Mouse (Mus musculus): ENCODE results near the gene Abracl. TPM values are rescaled to one million over a fixed set of nuclear protein-coding genes. Genes with fewer than 3 reads are reported as not detected.

Gene Abracl
- polyA plus RNA-seq, 1 experiment from 2014 or later: 163 TPM

DNA sequence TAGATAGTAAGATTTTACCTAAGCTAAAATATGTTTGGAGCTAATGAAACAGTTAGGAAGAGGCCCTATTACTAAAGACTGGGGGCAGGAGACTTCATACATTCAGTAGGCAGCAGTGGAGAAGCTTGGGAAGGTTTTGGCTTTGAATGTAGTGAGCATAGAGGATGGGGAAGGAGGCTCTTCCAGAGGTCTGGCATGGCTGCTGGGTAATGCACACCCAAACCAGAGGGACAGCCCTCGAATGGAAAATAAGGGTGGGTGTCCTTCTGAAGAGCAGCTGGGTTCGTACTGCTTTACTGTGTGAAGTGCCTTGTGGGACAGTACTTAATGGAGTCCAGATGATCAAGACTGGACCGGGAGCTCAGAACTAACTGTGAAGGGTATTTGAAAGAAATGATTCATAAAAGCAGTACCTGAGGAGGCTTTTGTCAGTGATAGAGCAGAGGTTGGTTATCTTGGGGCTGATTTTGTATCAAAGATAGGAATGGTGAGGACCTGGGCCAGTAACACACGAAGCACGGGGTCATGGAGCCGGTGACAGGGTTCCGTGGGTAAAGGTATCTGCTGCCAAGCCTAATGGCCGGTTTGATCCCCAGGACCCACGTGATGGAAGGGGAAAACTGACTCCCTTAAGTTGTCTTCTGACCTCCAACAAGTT is 35.7 kb upstream of the Abracl start:
- Histone ChIP-seq H3K27me3 (ENCODE audit: low read depth, poor library complexity, severe bottlenecking) (no peaks in the 10 kb centered on the region), H3K4me1 (peaks cover 19% of the 10 kb centered on the region), H3K4me3 (no peak overlapping the region), H3K36me3 (no peaks in the 10 kb centered on the region), H3K27ac (no peak overlapping the region), H3K9me3 (replicated peaks) (no peaks in the 10 kb centered on the region)
- DNase-seq (ENCODE audit: low spot score): no peak
- 85% methylated on average over 9 of the region's 9 CpGs for WGBS

DNA sequence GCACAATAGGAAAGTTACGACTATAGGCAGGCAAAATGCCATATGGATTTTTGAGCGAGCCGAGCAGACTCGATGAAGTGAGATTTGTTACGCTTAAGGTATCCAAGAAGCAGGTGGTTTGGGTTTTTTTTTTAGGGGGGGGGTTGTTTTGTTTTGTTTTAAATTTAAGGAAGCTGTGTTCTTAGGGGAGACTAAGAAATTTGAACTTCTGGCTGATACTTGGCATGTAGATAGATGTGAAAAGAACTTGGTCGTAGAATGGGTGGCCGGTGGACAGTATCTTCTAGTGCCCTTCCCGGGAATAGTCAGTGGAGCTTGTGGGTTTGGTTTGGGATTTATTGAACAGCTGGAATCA is 33.3 kb upstream of the Abracl start:
- H3K9me3 ChIP-seq (replicated peaks): no peaks in the 10 kb centered on the region
- WGBS: 1% methylated on average over 8 of the region's 8 CpGs
- no peak for DNase-seq (ENCODE audit: low spot score)
- peak overlapping the region; percentile 99 for H3K4me3 ChIP-seq
- H3K27ac ChIP-seq: peak overlapping the region; percentile 96
- H3K4me1 ChIP-seq: peaks cover 19% of the 10 kb centered on the region
- no peaks in the 10 kb centered on the region for H3K36me3 ChIP-seq
- H3K27me3 ChIP-seq (ENCODE audit: low read depth, poor library complexity, severe bottlenecking): no peaks in the 10 kb centered on the region

DNA sequence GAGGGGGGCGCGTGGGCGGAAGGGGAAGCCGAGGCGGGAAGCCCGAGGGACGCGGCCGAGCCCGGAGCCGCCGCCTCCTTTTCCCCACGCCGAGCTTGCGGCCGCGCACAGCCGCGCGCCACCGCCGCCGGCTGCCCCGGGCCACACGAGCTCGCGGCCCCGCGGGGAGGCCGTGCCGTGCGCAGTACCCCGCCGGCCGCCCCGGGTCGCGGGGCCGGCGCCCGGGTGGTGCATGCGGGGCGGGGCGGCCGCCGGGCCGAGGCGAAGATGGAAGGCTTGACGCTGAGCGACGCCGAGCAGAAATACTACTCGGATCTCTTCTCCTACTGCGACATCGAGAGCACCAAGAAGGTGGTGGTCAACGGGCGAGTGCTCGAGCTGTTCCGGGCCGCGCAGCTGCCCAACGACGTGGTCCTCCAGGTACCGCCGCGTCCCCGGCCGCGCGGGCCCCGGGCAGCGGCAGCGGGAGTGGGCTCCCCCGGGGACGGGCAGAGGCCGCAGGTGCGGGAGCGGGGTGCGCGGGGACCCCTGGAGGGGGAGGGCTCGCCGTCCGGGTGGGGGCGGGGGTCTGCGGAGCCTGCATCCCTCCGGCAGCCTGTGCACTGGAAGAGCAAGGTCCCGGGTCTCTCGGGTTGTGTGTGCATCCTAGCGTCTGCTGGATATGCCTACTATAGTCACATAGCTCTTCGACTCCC is 32.8 kb upstream of the Abracl start, which contains the start of gene Reps1:
TSS of gene Reps1 (plus strand) at position 166 of the 695 bp plus-strand sequence.
- H3K9me3 ChIP-seq (replicated peaks): no peaks in the 10 kb centered on the region
- H3K27me3 ChIP-seq (ENCODE audit: low read depth, poor library complexity, severe bottlenecking): no peaks in the 10 kb centered on the region
- no peaks in the 10 kb centered on the region for H3K36me3 ChIP-seq
- H3K4me1 ChIP-seq: peaks cover 19% of the 10 kb centered on the region
- WGBS: 2% methylated on average over 79 of the region's 90 CpGs
- H3K27ac ChIP-seq: peak within 1 kb of the TSS; percentile 96
- H3K4me3 ChIP-seq: peak within 1 kb of the TSS; percentile 99
- peak; percentile 70 for DNase-seq (ENCODE audit: low spot score)

DNA sequence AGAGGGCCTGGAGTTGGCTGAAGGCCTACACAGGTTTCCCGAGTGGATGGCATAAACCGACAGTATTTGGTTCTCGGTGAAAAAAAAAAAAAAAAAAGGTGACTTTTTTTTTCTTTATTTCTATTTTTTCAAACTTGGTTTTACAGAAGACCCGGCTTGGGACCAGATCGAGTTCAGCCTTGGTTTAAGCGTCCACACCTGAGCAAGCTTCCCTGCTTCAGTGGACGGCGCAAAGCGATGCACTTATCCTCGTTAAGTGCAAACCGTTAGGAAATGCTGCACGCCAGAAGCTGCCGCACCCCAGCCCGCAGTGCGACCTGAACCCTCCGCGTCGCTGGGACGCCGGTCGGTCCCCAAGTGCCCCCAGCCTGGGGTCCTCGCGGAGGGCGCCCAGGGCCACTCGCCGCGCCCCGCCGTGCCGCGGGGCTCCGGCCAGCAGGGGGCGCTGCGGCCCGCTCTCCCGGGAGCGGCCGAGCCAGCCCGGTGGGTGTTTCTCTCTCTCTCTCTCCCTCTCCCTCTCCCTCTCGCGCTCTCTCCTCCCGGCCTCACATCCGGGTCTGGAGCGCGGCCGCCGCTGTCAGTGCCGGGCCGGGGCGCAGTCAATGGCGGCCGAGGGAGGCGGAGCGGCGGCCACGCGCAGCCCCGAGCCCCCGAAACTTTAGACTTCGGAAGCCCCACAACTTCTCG is 32.1 kb upstream of the Abracl start:
- WGBS: 3% methylated on average over 48 of the region's 61 CpGs
- H3K27ac ChIP-seq: peak overlapping the region; percentile 96
- H3K4me3 ChIP-seq: peak overlapping the region; percentile 99
- no peaks in the 10 kb centered on the region for H3K9me3 ChIP-seq (replicated peaks)
- peaks cover 19% of the 10 kb centered on the region for H3K4me1 ChIP-seq
- H3K36me3 ChIP-seq: no peaks in the 10 kb centered on the region
- H3K27me3 ChIP-seq (ENCODE audit: low read depth, poor library complexity, severe bottlenecking): no peaks in the 10 kb centered on the region
- DNase-seq (ENCODE audit: low spot score): peak; percentile 93

DNA sequence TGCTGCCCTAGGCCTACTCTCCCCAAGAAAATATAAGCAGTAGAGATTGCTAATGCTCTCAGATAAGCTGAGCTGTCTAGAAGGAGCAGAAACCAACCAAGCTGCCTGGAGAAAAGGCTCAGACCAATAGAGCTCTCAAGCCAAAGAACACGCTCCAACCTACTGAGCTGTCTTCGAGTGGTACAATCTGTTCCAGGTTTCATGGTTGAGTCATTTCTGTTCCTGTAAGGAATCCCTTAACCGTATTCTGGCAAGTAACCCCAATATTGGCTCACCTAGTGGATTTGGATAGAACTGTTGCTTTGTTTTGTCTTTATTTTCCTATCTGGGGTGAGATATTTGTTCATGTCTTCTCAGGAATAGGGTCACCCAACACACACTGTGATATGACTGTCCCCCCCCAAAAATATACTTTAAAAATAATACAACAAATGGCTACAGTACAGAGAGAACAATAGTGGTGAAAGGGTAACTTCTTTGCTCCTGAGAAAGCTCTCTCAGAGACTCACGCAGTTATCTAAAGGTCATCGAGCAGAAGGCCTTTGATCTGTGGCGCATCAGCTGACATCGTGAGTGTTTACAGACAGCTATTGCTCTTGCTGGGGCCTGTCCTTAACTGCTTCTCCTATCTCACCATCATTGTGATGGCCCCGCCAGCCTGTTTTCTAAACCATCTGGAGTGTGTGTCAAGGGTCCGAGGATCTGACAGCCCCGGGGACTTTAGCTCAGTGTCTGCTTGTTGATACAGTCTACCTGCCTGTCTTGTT is 24.5 kb upstream of the Abracl start:
- Histone ChIP-seq H3K27ac (no peak overlapping the region), H3K36me3 (no peaks in the 10 kb centered on the region), H3K4me1 (no peaks in the 10 kb centered on the region), H3K4me3 (no peak overlapping the region), H3K9me3 (replicated peaks) (no peaks in the 10 kb centered on the region), H3K27me3 (ENCODE audit: low read depth, poor library complexity, severe bottlenecking) (no peaks in the 10 kb centered on the region)
- DNase-seq (ENCODE audit: low spot score): no peak
- WGBS: 35% methylated on average over 10 of the region's 10 CpGs

DNA sequence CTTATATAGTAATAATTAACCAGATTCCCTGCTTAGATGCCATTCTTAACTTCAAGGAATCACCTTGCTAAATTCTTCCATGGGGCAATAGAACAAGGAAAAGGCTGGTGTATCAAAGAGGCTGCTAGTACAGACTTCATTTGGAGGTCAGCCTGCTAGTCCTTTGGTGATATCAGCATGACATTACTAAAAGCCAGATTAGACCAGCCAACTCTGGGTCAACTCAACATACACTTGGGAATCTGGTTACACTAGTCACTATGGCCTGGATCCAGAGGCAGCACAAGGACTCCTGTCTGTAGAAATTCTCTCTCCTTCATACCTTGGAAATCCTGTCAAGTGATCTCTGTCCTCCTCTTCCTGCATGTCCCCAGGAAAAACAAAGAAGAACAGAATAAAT is 23.3 kb upstream of the Abracl start:
- no peak overlapping the region for H3K4me3 ChIP-seq
- no peaks in the 10 kb centered on the region for H3K9me3 ChIP-seq (replicated peaks)
- DNase-seq (ENCODE audit: low spot score): no peak
- no peaks in the 10 kb centered on the region for H3K36me3 ChIP-seq
- H3K27ac ChIP-seq: no peak overlapping the region
- H3K27me3 ChIP-seq (ENCODE audit: low read depth, poor library complexity, severe bottlenecking): no peaks in the 10 kb centered on the region
- H3K4me1 ChIP-seq: no peaks in the 10 kb centered on the region

DNA sequence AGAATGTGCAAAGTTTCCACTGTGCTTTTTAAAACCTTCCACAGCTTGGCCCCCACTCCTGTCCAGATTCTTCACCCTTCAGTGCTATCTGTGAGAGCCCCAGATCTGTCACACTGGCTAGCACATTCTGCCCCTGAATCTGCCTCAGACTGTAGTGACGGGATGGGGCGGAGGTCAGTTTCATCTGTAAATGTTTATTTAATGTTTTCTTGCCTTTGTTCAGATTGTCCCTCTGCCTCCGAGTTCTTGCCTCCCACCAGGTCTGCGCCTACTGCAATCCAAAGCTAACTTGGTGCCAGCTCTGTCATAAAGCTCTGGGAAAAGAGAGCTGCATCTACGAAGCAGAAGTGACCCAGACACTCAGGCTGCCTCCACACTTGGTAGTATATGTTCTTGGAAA is 13.8 kb upstream of the Abracl start:
- no peak for DNase-seq (ENCODE audit: low spot score)
- 73% methylated on average over 5 of the region's 5 CpGs for WGBS
- no peaks in the 10 kb centered on the region for H3K4me1 ChIP-seq
- no peak overlapping the region for H3K27ac ChIP-seq
- H3K9me3 ChIP-seq (replicated peaks): no peaks in the 10 kb centered on the region
- H3K36me3 ChIP-seq: no peaks in the 10 kb centered on the region
- H3K27me3 ChIP-seq (ENCODE audit: low read depth, poor library complexity, severe bottlenecking): no peaks in the 10 kb centered on the region
- no peak overlapping the region for H3K4me3 ChIP-seq

DNA sequence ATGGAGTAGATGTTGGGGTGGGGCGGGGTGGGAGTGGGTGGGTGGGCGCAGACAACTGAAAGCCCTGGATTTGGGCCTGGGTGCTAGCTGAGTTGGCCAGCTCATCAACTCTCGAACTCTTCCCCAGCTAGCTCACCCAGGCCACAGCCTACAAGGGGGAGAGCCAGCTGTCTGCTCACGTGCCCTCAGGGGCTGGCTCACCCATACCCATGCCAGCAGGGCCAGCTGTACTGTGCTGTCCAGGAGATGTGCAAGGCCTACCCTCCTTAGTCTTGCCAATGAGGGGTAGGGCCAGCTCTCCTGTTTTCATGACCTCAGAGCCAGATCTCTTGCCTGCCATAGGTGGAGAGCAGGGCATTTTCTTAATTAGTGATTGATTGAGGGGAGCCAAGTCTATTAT is 11.3 kb upstream of the Abracl start:
- Histone ChIP-seq H3K36me3 (no peaks in the 10 kb centered on the region), H3K27me3 (ENCODE audit: low read depth, poor library complexity, severe bottlenecking) (no peaks in the 10 kb centered on the region), H3K27ac (no peak overlapping the region), H3K4me1 (no peaks in the 10 kb centered on the region), H3K9me3 (replicated peaks) (no peaks in the 10 kb centered on the region), H3K4me3 (no peak overlapping the region)
- DNase-seq (ENCODE audit: low spot score): no peak
- 92% methylated on average over 4 of the region's 4 CpGs for WGBS

DNA sequence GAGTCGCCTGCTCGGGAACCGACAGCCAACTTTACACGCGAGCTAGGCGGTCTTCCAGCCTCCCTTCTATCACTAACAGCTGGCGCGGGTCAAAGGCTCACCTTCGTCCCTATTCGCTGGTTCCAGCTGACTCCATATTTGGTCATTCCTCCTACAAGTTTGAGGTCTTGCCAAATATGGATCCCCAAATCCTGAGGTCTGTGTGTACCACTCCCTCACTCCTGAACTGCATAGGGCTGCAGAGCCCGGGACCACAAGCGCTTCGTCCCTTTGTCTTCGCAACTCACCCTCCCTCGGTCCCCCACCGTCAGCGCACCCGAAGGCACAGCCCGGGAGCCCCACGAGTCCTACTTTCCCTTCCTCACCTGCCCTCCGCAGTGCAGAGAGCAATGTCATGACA is 776 bp downstream of the Abracl start:
- peak; percentile 85 for DNase-seq (ENCODE audit: low spot score)
- Histone ChIP-seq H3K27me3 (ENCODE audit: low read depth, poor library complexity, severe bottlenecking) (no peaks in the 10 kb centered on the region), H3K4me1 (peaks cover 9% of the 10 kb centered on the region; the same call in 1 of the 2 replicates), H3K36me3 (peaks cover 25% of the 10 kb centered on the region), H3K4me3 (peak overlapping the region; percentile 77), H3K27ac (peak overlapping the region; percentile 98), H3K9me3 (replicated peaks) (no peaks in the 10 kb centered on the region)
- under 1% methylated on average over 21 of the region's 21 CpGs for WGBS

DNA sequence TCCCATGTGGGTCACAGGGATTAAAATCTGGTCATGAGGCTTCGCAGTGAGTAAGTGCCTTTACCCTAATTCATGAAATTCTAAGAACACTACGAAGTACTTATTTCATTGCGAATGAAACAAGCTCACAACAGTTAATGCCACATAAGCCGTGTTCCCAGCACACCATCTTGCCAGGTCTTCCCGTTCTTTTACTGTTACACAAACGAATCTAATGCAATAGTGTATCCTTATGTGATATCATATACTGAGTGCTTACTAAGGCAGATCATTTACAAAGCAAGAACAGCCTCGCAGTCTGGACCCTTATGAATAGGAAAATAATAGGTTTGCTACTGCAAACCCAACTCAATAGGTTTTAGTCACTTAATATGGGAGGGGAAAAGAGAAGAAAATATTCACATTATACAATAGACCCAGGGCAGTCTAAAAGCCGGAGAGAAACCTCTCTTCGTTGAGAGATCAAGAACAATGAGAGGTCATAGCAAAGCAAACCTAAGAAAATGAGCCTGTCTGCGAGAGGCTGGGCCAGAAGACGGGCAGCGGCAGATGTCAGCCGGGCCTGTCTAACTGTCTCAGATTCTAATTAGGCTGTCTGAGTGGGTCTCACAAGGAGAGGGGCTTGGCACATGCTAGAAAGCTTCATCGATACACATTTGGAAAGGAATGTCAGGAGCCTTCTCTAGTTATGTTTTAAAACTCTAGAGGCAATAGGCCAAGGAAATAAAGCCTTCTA is 1.3 kb downstream of the Abracl start:
- no peak for DNase-seq (ENCODE audit: low spot score)
- no peaks in the 10 kb centered on the region for H3K27me3 ChIP-seq (ENCODE audit: low read depth, poor library complexity, severe bottlenecking)
- H3K27ac ChIP-seq: peak overlapping the region; percentile 98
- H3K36me3 ChIP-seq: peaks cover 31% of the 10 kb centered on the region
- H3K4me1 ChIP-seq: peaks cover 9% of the 10 kb centered on the region; the same call in 1 of the 2 replicates
- H3K4me3 ChIP-seq: peak overlapping the region; percentile 77
- WGBS: 47% methylated on average over 14 of the region's 14 CpGs
- no peaks in the 10 kb centered on the region for H3K9me3 ChIP-seq (replicated peaks)

DNA sequence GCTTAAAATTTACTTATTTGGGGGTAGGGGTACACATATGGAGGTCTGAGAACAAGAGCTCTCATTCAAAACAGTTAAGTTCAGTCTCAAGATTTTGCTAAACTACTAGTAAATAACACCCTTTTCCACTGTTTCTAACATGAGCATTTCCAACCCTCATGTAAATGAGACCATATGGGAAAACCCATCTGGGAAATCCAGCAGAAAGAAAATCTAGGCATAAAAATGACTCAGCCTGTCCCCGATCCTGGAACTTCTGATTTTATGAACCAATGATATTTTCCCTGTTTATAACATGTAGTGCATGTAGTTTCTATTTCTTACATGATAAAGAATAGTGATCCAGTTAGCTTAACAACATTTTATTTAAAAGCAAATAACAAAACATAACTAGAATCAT is 2.2 kb downstream of the Abracl start:
- H3K4me1 ChIP-seq: peaks cover 9% of the 10 kb centered on the region; the same call in 1 of the 2 replicates
- H3K36me3 ChIP-seq: peaks cover 40% of the 10 kb centered on the region
- no peaks in the 10 kb centered on the region for H3K9me3 ChIP-seq (replicated peaks)
- H3K4me3 ChIP-seq: peak overlapping the region; percentile 77; the same call in 1 of the 2 replicates
- no peak for DNase-seq (ENCODE audit: low spot score)
- H3K27me3 ChIP-seq (ENCODE audit: low read depth, poor library complexity, severe bottlenecking): no peaks in the 10 kb centered on the region
- 91% methylated on average over 1 of the region's 1 CpGs for WGBS
- no peak overlapping the region for H3K27ac ChIP-seq

DNA sequence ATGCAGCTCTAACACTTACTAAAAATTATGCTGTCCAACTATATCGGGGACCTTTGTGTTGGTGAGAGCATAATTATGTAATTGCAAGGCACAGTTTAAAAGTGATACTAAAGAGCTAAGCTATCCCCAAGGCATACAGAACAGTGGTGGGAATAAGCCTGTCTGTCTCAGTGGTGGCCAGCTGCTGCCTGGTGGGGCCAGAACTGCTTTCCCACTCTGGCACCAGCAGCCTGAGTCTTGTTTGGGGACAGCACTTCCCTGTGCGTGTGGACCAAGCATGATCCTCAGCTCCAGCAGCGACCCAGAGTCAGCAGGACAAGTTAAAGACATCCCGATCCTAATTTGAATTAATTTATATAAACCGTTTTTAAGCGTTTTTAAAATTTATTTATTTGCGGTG is 2.6 kb downstream of the Abracl start:
- Histone ChIP-seq H3K27me3 (ENCODE audit: low read depth, poor library complexity, severe bottlenecking) (no peaks in the 10 kb centered on the region), H3K4me1 (peaks cover 9% of the 10 kb centered on the region; the same call in 1 of the 2 replicates), H3K27ac (no peak overlapping the region), H3K36me3 (peaks cover 41% of the 10 kb centered on the region), H3K4me3 (no peak overlapping the region), H3K9me3 (replicated peaks) (no peaks in the 10 kb centered on the region)
- WGBS: 91% methylated on average over 7 of the region's 7 CpGs
- DNase-seq (ENCODE audit: low spot score): no peak

Data from limb, embryonic 10.5 days (tissue).